Mouse (Mus musculus) limb, embryonic 12.5 days (tissue): ENCODE measurements around the gene Clpb. TPM values are rescaled to one million over a fixed set of nuclear protein-coding genes. Genes with fewer than 3 reads are reported as not detected.
A peak's percentile ranks its signal among the peaks of the same experiment; 100 is the strongest.

Experiments used
- ATAC-seq: fragments of 200-750 bp; cut with Nextera tagmentation; 2 replicates; pipeline ENCODE4 v1.8.0; 2017; ENCODE audit warnings: low read depth, moderate TSS enrichment; ENCODE audit not compliant: insufficient number of reproducible peaks, insufficient read depth, low FRiP score, low TSS enrichment
- H3K27ac ChIP-seq: fragments of 300-500 bp; sonication (generic); 2 replicates; pipeline ENCODE4 v1.5.1; 2016; ENCODE audit warnings: mild to moderate bottlenecking, moderate library complexity
- H3K27me3 ChIP-seq: fragments of 300-500 bp; sonication (generic); 2 replicates; pipeline ENCODE4 v1.6.1; 2016; ENCODE audit warnings: mild to moderate bottlenecking, moderate library complexity
- H3K36me3 ChIP-seq: fragments of 300-500 bp; sonication (generic); 2 replicates; pipeline ENCODE4 v1.6.1; 2016; ENCODE audit warnings: mild to moderate bottlenecking, moderate library complexity
- H3K4me1 ChIP-seq: fragments of 300-500 bp; sonication (generic); replicated peaks from 2 replicates; pipeline ENCODE4 v1.6.1; 2016
- H3K4me2 ChIP-seq: fragments of 300-500 bp; sonication (generic); 2 replicates; pipeline ENCODE4 v1.6.1; 2016; ENCODE audit warnings: mild to moderate bottlenecking, moderate library complexity
- H3K4me3 ChIP-seq: fragments of 300-500 bp; sonication (generic); replicated peaks from 2 replicates; pipeline ENCODE4 v1.5.1; 2016; ENCODE audit warnings: mild to moderate bottlenecking
- H3K9ac ChIP-seq: fragments of 300-500 bp; sonication (generic); replicated peaks from 2 replicates; pipeline ENCODE4 v1.6.1; 2016; ENCODE audit warnings: mild to moderate bottlenecking, moderate library complexity
- H3K9me3 ChIP-seq: fragments of 300-500 bp; sonication (generic); 2 replicates; pipeline ENCODE4 v1.6.1; 2016; ENCODE audit warnings: mild to moderate bottlenecking, moderate library complexity
- WGBS: fragments of 180-500 bp; shearing (Covaris S2); methylation state at CpG from one replicate; pipeline ENCODE4 v1.1.7; 2016; 5-methylcytosine and 5-hydroxymethylcytosine counted together
- polyA plus RNA-seq: library from polyadenylated mRNA; unstranded; fragments of >200 nt; fragmentation: Nextera tagmentation; extraction: Ambion mirVana; gene quantifications from 2 replicates; pipeline ENCODE4 v1.2.1, GENCODE M21; 2016

The Clpb gene
- polyA plus RNA-seq, 1 experiment from 2014 or later: 48.4 TPM

- H3K27ac ChIP-seq: peak overlapping the region; percentile 99
- peak overlapping the region; percentile 94 for H3K4me3 ChIP-seq
- peak overlapping the region; percentile 97 for H3K9ac ChIP-seq
- no peak for ATAC-seq
- no peaks in the 10 kb centered on the region for H3K27me3 ChIP-seq
- H3K36me3 ChIP-seq: peaks cover 37% of the 10 kb centered on the region
- H3K9me3 ChIP-seq: 0 out of 2 replicates have a peak, but pooled peaks cover 5% of the 10 kb centered on the region
- WGBS: 40% methylated on average over 5 of the region's 5 CpGs
- peak overlapping the region; percentile 80 for H3K4me2 ChIP-seq
- peaks cover 33% of the 10 kb centered on the region for H3K4me1 ChIP-seq
These were observed 172.2 kb downstream of the Clpb start for GRCm38 (mm10) chr7:101835457-101836109.

DNA sequence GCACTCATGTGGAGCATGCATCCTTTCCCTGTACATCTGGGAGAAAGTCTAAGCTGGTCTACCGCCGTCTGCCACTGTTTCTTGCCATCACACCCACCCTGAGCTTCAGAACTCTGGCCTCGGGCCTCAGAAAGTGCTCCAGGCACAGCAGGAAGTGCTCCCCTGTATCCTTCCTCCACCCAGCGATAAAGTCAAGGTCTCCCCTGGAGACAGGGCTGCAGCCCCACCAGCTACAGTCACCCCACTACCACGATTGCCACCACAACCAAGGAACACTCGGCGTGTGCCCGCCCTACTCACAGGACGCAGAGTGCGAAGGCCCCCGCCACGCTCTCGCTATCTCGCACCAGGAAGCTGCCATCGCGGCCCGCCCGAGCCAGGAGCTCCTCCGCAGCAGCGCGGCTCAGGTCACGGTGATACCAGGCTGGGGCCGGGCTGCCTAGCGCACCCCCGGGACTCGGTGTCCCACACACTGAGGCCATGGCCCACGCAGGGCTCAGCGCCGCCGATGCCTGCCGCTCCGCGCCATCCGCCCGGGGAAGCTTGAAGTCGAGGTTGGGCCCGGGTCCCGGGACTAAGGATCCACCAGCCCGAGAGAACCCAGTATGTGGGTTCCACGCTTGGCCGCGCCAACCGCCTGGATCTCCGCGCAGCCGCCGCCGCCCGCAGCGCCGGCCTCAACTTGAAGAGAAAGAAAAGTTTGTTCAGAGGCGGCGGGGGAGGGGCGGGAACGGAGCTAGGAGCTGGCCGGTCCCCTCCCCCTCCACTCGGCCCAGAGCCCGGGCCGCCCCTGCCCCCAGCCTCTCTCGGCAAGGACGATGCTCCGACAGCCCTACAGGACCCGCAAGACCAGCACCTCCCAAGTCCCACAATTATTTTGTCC, 173.1 kb downstream of the Clpb start:
- Histone ChIP-seq H3K4me2 (peak overlapping the region; percentile 80), H3K27me3 (no peaks in the 10 kb centered on the region), H3K9me3 (no peaks in the 10 kb centered on the region), H3K4me1 (peaks cover 33% of the 10 kb centered on the region), H3K4me3 (peak overlapping the region; percentile 94), H3K9ac (peak overlapping the region; percentile 97), H3K36me3 (peaks cover 28% of the 10 kb centered on the region), H3K27ac (peak overlapping the region; percentile 99)
- WGBS: under 1% methylated on average over 63 of the region's 63 CpGs
- ATAC-seq: peak; percentile 48

DNA sequence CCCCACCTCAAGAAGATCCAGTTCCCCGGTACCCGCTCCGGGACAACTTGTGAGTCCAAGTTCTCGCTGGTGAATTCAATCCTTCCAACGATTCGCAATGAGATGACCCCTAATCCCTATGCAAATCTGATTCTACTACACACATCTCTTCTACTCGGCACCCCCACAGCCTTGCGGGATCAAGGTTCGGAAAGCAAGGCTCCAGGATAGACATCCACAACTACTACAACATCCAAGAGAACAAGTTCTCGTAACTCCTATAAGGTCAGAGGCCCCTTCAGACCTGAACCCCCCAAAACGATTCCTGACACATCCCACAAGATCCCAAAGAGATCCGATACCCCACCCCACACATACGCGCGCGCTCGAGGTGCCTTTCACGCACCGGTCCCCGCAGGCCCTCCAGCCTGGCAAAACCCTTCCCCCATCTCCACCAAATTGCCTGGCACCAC, 173.7 kb downstream of the Clpb start:
- peak overlapping the region; percentile 97 for H3K9ac ChIP-seq
- H3K27me3 ChIP-seq: no peaks in the 10 kb centered on the region
- no peak for ATAC-seq
- H3K4me1 ChIP-seq: peaks cover 33% of the 10 kb centered on the region
- peak overlapping the region; percentile 99 for H3K27ac ChIP-seq
- H3K4me3 ChIP-seq: peak overlapping the region; percentile 94
- peaks cover 21% of the 10 kb centered on the region for H3K36me3 ChIP-seq
- WGBS: under 1% methylated on average over 20 of the region's 20 CpGs
- H3K4me2 ChIP-seq: peak overlapping the region; percentile 80
- H3K9me3 ChIP-seq: no peaks in the 10 kb centered on the region

DNA sequence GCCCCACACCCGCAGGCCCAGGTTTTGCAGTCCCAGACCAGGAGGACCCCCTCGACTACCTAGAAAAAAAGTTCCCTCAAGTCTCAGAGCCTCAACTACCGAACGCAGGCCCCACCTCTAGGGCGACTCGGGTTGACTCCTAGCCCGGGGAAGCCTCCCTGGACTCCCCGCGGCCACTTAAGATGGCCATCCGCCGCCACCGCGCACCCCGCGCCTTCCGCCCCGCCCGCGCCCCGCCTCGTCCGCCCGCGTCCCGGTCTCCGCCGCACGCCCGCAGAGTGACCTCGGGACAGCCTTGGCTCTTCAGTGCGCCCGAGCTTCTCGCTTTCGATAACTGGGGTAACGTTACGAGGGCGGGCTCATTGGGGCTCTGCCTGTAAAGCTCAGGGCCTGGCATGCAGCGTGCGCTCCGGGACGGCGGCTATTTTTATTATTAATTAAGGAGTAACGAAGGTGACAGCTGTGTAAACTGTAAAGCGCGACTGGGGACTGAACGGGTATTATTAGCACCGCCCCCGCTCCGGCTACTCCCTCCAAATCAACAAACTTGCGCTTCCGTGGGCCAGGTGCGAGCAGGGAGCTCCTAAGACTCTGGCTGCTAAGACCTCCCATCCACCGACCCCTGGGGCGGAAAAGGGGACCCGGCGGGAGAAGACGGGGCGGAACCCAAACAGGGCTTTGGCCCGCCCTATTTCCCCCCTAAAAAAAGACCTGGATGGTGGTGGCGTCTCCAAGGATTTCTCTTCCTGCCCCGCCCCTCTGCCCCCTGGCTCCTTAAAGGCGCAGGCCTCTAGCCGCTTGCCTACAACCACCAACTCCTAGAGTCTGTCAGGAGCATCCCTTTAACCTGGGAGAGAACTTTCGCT, 174.4 kb downstream of the Clpb start, which contains the start of gene Inppl1:
Gene Inppl1 (minus strand): TSS at position 624 of the 866 bp plus-strand sequence.
- Histone ChIP-seq H3K4me2 (peak within 1 kb of the TSS; percentile 80), H3K4me3 (peak within 1 kb of the TSS; percentile 94), H3K4me1 (peaks cover 33% of the 10 kb centered on the region), H3K9me3 (no peaks in the 10 kb centered on the region), H3K9ac (peak within 1 kb of the TSS; percentile 97), H3K27me3 (no peaks in the 10 kb centered on the region), H3K27ac (peak within 1 kb of the TSS; percentile 99), H3K36me3 (peaks cover 15% of the 10 kb centered on the region)
- WGBS: under 1% methylated on average over 64 of the region's 64 CpGs
- peak; percentile 78 for ATAC-seq

DNA sequence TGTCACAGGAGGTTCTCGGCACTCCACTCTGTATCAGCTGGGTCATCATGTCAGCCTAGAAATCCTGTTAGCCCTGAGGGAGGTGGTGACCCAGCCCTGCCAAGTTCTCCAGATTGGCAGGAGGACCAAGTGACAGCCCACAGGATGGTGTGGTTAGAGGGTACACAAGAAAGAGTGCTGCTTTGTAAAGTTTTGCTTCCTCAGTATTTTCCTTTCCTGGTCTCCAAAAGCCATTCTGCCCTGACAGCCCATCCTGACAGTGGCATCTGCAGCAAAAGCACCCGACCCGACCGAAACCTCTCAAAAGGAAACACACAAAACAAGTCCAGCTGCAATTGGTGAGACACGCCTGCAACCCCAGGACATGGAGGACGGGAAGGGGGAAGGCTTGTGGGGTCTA, 180.8 kb downstream of the Clpb start:
- H3K36me3 ChIP-seq: no peaks in the 10 kb centered on the region
- no peaks in the 10 kb centered on the region for H3K9me3 ChIP-seq
- no peaks in the 10 kb centered on the region for H3K27me3 ChIP-seq
- H3K4me3 ChIP-seq: no peak overlapping the region
- 62% methylated on average over 6 of the region's 6 CpGs for WGBS
- H3K4me2 ChIP-seq: no peak overlapping the region
- H3K9ac ChIP-seq: no peak overlapping the region
- no peaks in the 10 kb centered on the region for H3K4me1 ChIP-seq
- no peak for ATAC-seq
- H3K27ac ChIP-seq: no peak overlapping the region

Other genes with a start within 250 kb of the Clpb start
- 8.9 and 9.0 TPM in 2 replicates for gene Pde2a, start 241.9 kb upstream of the Clpb start, polyA plus RNA-seq
- not detected in 2 replicates for gene Art2b, start 78.0 kb upstream of the Clpb start, polyA plus RNA-seq
- 0.13 TPM in 1 of 2 replicates, not detected in the other for gene Phox2a, start 154.7 kb downstream of the Clpb start, polyA plus RNA-seq
- gene Inppl1, start 174.6 kb downstream of the Clpb start, polyA plus RNA-seq: 58.1 and 59.2 TPM in 2 replicates
- gene Folr2, start 193.6 kb downstream of the Clpb start, polyA plus RNA-seq: 0.24 TPM in 1 of 2 replicates, not detected in the other
- 81.7 and 82.4 TPM in 2 replicates for gene Anapc15, start 200.1 kb downstream of the Clpb start, polyA plus RNA-seq
- not detected in 2 replicates for gene Folr1, start 207.2 kb downstream of the Clpb start, polyA plus RNA-seq
- gene Lamtor1, start 242.3 kb downstream of the Clpb start, polyA plus RNA-seq: 141 and 147 TPM in 2 replicates
- 0.56 and 0.71 TPM in 2 replicates for gene Tomt, start 242.7 kb downstream of the Clpb start, polyA plus RNA-seq